Mouse (Mus musculus) adrenal gland, postnatal 14 days (tissue): Measurements from ENCODE around the gene Srek1ip1. TPM values are rescaled to one million over a fixed set of nuclear protein-coding genes. Genes with fewer than 3 reads are reported as not detected.
A peak's percentile ranks its signal among the peaks of the same experiment; 100 is the strongest.

Source experiments
- DNase-seq: peaks from one replicate; pipeline ENCODE4 v3.0.0; 2021; ENCODE audit warnings: mixed read lengths
- long read RNA-seq, 2 experiments: library from polyadenylated mRNA; stranded (forward); transcript quantifications; one replicate each; pipeline ENCODE4 v2.0.0; 2021
- total RNA-seq: library from RNA; stranded (reverse); gene quantifications from 2 replicates; pipeline ENCODE4 v1.2.3, GENCODE M21; 2021

The Srek1ip1 gene
- 21.6 and 25.6 TPM in 2 replicates for total RNA-seq
- long read RNA-seq, experiment 1, transcript Srek1ip1-201 (5 exons, 2,365 nt), result major isoform, 11 of 14 reads
- long read RNA-seq, experiment 1, partial matches to known transcripts, result 1 of 14 reads
- long read RNA-seq, experiment 1, other reads (novel, unspliced or antisense), result 2 of 14 reads
- long read RNA-seq, experiment 2, transcript Srek1ip1-201 (5 exons, 2,365 nt), result major isoform, 19 of 20 reads
- long read RNA-seq, experiment 2, partial matches to known transcripts, result 0 of 20 reads
- long read RNA-seq, experiment 2, other reads (novel, unspliced or antisense), result 1 of 20 reads

GRCm38 (mm10) chr13:104792184-104792583 is at the start of gene Srek1ip1:
Gene Srek1ip1 (plus strand): TSS chr13:104792484.
- DNase-seq, result no peak

DNA sequence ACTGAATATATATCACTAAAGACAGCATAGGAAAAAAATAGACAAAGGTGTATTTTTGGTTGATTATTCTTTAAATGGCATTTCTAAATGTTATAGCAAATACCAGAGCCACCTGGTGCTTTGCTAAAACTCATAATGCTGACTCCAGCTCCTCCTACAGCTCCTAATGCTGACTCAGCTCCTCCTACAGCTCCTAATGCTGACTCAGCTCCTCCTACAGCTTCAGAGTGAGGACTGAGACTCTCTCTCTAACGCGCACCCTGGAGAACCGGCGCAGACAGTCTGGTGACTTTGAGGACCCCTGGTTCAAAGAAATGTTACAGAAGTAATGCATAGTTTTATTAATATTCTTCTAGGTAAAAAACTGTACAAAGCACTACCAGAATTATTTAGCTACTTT is 49.4 kb upstream of the Srek1ip1 start:
- DNase-seq, result no peak

- no peak for DNase-seq
Measured at GRCm38 (mm10) chr13:104747032-104747431, 45.3 kb upstream of the Srek1ip1 start.

- no peak for DNase-seq
Measured at GRCm38 (mm10) chr13:104759381-104759780, 32.9 kb upstream of the Srek1ip1 start.

DNA sequence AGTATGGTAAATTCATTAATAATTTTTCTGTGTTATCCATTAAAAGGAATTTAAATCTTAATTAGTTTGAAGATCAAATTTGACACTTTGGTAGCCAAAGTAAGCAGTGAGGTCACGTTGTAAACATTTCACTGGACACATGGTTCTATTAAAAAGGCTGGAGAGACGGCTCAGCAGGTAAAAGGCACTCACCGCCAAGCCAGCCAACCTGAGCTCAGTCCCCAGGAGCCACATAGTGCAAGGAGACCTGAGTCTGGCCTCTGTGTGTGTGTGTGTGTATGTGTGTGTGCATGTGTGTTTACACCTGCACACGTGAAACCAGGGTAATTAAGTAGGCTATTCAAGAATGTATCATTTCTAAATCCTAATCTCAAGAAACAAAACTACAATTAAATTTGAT is 29.9 kb upstream of the Srek1ip1 start:
- DNase-seq, result no peak

GRCm38 (mm10) chr13:104763193-104763592 is 29.1 kb upstream of the Srek1ip1 start:
- DNase-seq, result no peak

- DNase-seq, result no peak
Measured at GRCm38 (mm10) chr13:104779104-104779670, 13.1 kb upstream of the Srek1ip1 start.

DNA sequence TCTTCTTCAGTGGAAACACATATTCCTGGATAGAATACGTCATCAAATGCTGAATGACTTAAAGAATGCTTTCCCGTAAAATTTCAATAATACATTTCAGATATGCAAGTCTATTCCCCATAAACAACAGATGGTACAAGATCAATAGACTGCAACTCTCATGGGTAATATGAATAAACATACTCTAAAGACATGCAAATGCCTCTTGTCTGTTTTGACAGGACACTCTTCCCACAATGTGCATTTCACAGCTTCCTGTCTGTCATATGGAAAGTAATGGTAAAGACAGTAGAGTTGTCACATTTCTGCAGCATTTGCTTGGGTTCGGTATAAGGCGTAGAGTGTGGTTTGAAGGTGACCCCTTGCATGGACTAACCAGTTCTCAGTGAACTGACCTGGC is 5.0 kb upstream of the Srek1ip1 start:
- no peak for DNase-seq

DNA sequence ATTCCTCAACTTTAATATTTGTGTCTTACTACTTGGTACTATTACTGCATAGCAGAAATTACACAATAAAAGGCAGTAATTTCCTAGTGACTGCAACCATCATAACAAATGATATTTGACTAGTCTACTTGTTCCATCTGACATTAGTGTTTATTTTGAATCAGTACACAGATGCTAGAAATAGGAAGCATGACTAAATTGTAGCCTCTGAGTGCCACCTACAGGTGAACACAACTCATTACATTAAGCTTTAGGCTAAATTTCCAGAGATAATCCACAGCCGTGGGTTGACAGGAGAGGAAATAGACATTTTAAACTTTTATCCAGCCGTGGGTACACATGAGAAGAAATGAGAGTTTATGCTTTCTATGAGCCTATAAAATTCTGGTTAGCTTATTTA is 2.6 kb upstream of the Srek1ip1 start:
- DNase-seq, result peak; percentile 38

- no peak for DNase-seq
Measured at GRCm38 (mm10) chr13:104794421-104794820, 2.1 kb downstream of the Srek1ip1 start.

- DNase-seq, result no peak
Measured at GRCm38 (mm10) chr13:104799067-104799466, 6.8 kb downstream of the Srek1ip1 start.

DNA sequence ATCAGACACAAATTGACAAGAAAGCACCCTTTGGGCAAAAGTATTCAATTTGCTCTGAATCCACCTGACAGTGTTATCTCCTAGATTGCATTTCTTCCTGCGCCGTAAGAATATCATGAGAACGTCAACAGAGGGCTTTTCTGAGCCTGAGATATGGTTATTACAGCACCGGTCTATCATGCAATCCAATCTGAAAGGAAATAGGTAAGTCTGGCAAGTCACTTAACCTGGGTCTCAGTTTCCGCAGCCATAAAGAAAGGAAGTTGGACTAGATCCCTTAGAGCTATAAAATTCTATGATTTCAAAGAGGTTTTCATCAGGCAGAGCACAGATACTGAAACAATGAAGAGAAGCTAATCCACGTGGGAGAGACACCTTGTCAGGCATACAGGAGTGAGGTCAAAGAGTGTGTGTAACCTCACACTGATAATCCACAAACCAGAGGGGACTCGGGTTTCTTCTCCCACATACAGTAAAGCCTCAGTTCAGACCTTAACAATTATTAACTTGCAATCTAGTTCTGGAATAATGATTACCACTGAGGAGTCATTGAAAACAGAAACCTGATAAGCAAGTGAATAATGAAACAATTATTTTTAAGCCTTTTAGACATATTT is 7.4 kb downstream of the Srek1ip1 start:
- DNase-seq, result no peak

- DNase-seq, result no peak
Measured at GRCm38 (mm10) chr13:104805681-104806080, 13.4 kb downstream of the Srek1ip1 start.

- DNase-seq, result no peak
Measured at GRCm38 (mm10) chr13:104816270-104816634, 24.0 kb downstream of the Srek1ip1 start.

- peak; percentile 85 for DNase-seq
Measured at GRCm38 (mm10) chr13:104816635-104817571, 24.6 kb downstream of the Srek1ip1 start, which contains the start of gene Cwc27. Gene Cwc27 (minus strand): TSS chr13:104817142.

- peak; percentile 20 for DNase-seq
Measured at GRCm38 (mm10) chr13:104817696-104818095, 25.4 kb downstream of the Srek1ip1 start.

GRCm38 (mm10) chr13:104821192-104821591 is 28.9 kb downstream of the Srek1ip1 start:
- no peak for DNase-seq

DNA sequence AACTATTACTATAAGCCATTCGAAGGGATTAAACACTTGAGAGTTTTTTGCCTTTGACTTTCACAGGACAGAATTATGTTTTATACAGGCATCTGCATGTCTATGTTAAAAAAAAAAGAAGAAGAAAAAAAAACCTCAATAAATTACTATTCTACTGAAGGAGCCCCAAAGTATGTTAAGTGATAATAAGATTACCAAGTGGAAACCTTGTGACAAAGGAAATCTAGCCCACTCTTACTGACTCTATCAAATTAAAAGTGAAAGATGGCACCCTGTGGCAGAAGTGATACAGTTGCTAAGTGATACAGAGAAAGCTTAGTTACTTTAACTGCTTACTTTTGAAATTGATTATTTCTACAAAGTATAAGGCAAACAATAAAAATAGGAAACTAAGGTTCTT is 29.6 kb downstream of the Srek1ip1 start:
- DNase-seq, result no peak

- DNase-seq, result no peak
Measured at GRCm38 (mm10) chr13:104822411-104822838, 30.1 kb downstream of the Srek1ip1 start.

DNA sequence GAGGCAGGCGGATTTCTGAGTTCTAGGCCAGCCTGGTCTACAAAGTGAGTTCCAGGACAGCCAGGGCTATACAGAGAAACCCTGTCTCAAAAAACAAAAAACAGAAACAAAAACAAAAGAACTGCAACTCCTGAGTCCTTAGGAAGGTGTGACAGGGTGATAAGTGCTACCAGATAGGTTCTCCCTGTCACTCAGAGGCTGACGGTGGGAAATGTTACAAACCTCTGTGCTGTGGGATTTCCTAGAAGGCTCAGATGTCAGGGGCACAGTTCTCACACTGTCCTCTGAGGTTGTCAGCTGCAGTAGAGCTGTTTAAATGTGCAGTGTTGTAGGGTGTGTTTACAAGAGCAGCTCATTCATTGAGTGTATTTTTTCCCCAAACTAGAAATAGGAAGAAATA is 33.2 kb downstream of the Srek1ip1 start:
- DNase-seq, result no peak

- no peak for DNase-seq
Measured at GRCm38 (mm10) chr13:104832811-104833210, 40.5 kb downstream of the Srek1ip1 start.

DNA sequence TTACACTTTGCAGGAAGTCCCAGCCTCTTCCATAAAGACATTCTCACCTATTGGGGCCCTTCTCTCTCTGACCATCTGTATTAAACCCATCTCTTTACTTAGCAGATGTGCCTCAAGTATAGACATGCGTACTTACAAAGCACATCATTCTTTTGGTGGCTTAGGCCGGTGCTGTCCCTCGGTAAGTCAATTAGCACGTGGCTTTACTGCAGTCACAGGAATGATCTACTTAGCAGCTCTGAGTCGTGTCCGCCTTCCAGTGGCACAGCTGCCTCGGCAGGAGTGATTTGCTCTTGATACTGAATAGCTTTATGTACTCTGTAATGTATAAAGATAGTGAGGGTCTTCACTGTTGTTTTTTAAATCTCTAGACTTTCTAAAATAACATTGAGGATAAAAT is 45.3 kb downstream of the Srek1ip1 start:
- DNase-seq, result no peak
